Mouse (Mus musculus) brain, adult 2 months (tissue): ENCODE data around the gene Rbks.

ENCODE experiments used
- DNase-seq: peaks from one replicate; pipeline ENCODE4 v3.0.0; 2011; ENCODE audit warnings: low read depth, low spot score

Rbks gene

GRCm38 (mm10) chr5:31588016-31588415 is 109.4 kb downstream of the Rbks start:
- no peak for DNase-seq

- no peak for DNase-seq
Measured at GRCm38 (mm10) chr5:31585526-31585925, 111.9 kb downstream of the Rbks start.

GRCm38 (mm10) chr5:31583261-31583660 is 114.2 kb downstream of the Rbks start:
- DNase-seq: no peak

- no peak for DNase-seq
Measured at GRCm38 (mm10) chr5:31581932-31582331, 115.5 kb downstream of the Rbks start.

GRCm38 (mm10) chr5:31581263-31581662 is 116.2 kb downstream of the Rbks start:
- DNase-seq: no peak

GRCm38 (mm10) chr5:31576539-31576975 is 120.9 kb downstream of the Rbks start:
- peak; percentile 96 for DNase-seq
